Mouse (Mus musculus): ENCODE measurements around the gene Btnl2. TPM values are rescaled to one million over a fixed set of nuclear protein-coding genes. Genes with fewer than 3 reads are reported as not detected.

Btnl2 gene
- polyA plus RNA-seq, 1 experiment from 2014 or later = not detected

Other genes starting within 250 kb of the Btnl2 start
- gene H2-DMa, start 235.3 kb upstream of the Btnl2 start, polyA plus RNA-seq (2016; fragmentation: Nextera tagmentation; extraction: Ambion mirVana) = 12.3 and 16.7 TPM in 2 replicates
- gene Brd2, start 232.2 kb upstream of the Btnl2 start, polyA plus RNA-seq (2016; fragmentation: Nextera tagmentation; extraction: Ambion mirVana) = 119 and 131 TPM in 2 replicates
- 0.19 and 0.42 TPM in 2 replicates for gene H2-DMb2, start 211.5 kb upstream of the Btnl2 start, polyA plus RNA-seq (2016; fragmentation: Nextera tagmentation; extraction: Ambion mirVana)
- 2.0 and 2.4 TPM in 2 replicates for gene H2-DMb1, start 201.8 kb upstream of the Btnl2 start, polyA plus RNA-seq (2016; fragmentation: Nextera tagmentation; extraction: Ambion mirVana)
- gene Tap1, start 167.3 kb upstream of the Btnl2 start, polyA plus RNA-seq (2016; fragmentation: Nextera tagmentation; extraction: Ambion mirVana) = 4.7 TPM in 2 replicates
- 1.8 and 2.0 TPM in 2 replicates for gene Psmb9, start 167.1 kb upstream of the Btnl2 start, polyA plus RNA-seq (2016; fragmentation: Nextera tagmentation; extraction: Ambion mirVana)
- 2.1 and 3.5 TPM in 2 replicates for gene Psmb8, start 157.1 kb upstream of the Btnl2 start, polyA plus RNA-seq (2016; fragmentation: Nextera tagmentation; extraction: Ambion mirVana)
- gene Tap2, start 151.3 kb upstream of the Btnl2 start, polyA plus RNA-seq (2016; fragmentation: Nextera tagmentation; extraction: Ambion mirVana) = 1.3 and 2.3 TPM in 2 replicates
- gene H2-Ob, start 115.9 kb upstream of the Btnl2 start, polyA plus RNA-seq (2016; fragmentation: Nextera tagmentation; extraction: Ambion mirVana) = not detected in 2 replicates
- gene H2-Ab1, start 97.1 kb upstream of the Btnl2 start, polyA plus RNA-seq (2016; fragmentation: Nextera tagmentation; extraction: Ambion mirVana) = 2.9 and 3.4 TPM in 2 replicates
- gene H2-Aa, start 67.0 kb upstream of the Btnl2 start, polyA plus RNA-seq (2016; fragmentation: Nextera tagmentation; extraction: Ambion mirVana) = 0.19 TPM in 1 of 2 replicates, not detected in the other
- 1.4 and 1.5 TPM in 2 replicates for gene H2-Eb1, start 49.0 kb upstream of the Btnl2 start, polyA plus RNA-seq (2016; fragmentation: Nextera tagmentation; extraction: Ambion mirVana)
- gene H2-Eb2, start 29.2 kb upstream of the Btnl2 start, polyA plus RNA-seq (2016; fragmentation: Nextera tagmentation; extraction: Ambion mirVana) = not detected in 2 replicates
- gene Btnl1, start 22.3 kb downstream of the Btnl2 start, polyA plus RNA-seq (2016; fragmentation: Nextera tagmentation; extraction: Ambion mirVana) = not detected in 2 replicates
- 0.81 and 1.00 TPM in 2 replicates for gene BC051142, start 44.0 kb downstream of the Btnl2 start, polyA plus RNA-seq (2016; fragmentation: Nextera tagmentation; extraction: Ambion mirVana)
- not detected in 2 replicates for gene Btnl4, start 122.5 kb downstream of the Btnl2 start, polyA plus RNA-seq (2016; fragmentation: Nextera tagmentation; extraction: Ambion mirVana)
- gene Btnl6, start 162.5 kb downstream of the Btnl2 start, polyA plus RNA-seq (2016; fragmentation: Nextera tagmentation; extraction: Ambion mirVana) = not detected in 2 replicates
- gene Notch4, start 209.4 kb downstream of the Btnl2 start, polyA plus RNA-seq (2016; fragmentation: Nextera tagmentation; extraction: Ambion mirVana) = 6.9 TPM in 2 replicates
- 3.5 and 6.3 TPM in 2 replicates for gene Gpsm3, start 235.0 kb downstream of the Btnl2 start, polyA plus RNA-seq (2016; fragmentation: Nextera tagmentation; extraction: Ambion mirVana)
- gene Pbx2, start 236.4 kb downstream of the Btnl2 start, polyA plus RNA-seq (2016; fragmentation: Nextera tagmentation; extraction: Ambion mirVana) = 25.1 and 28.0 TPM in 2 replicates
- 3.1 and 3.5 TPM in 2 replicates for gene Ager, start 243.0 kb downstream of the Btnl2 start, polyA plus RNA-seq (2016; fragmentation: Nextera tagmentation; extraction: Ambion mirVana)
- 139 TPM in 2 replicates for gene Rnf5, start 248.9 kb downstream of the Btnl2 start, polyA plus RNA-seq (2016; fragmentation: Nextera tagmentation; extraction: Ambion mirVana)
- 54.8 and 62.8 TPM in 2 replicates for gene Agpat1, start 249.4 kb downstream of the Btnl2 start, polyA plus RNA-seq (2016; fragmentation: Nextera tagmentation; extraction: Ambion mirVana)